Mouse (Mus musculus): Measurements from ENCODE around the gene Clec10a. TPM values are rescaled to one million over a fixed set of nuclear protein-coding genes. Genes with fewer than 3 reads are reported as not detected.
"Not testable (repeated sequence)": the region's sequence is repeated elsewhere in the genome, so short reads cannot be mapped to it uniquely, and the experiment has no call there.

Clec10a gene
- 0.37 and 0.39 TPM in 2 replicates for polyA plus RNA-seq (2016; fragmentation: Nextera tagmentation; extraction: Ambion mirVana)

GRCm38 (mm10) chr11:70155897-70156296, at the start of gene Clec10a:
TSS of gene Clec10a (plus strand) at chr11:70156197.
- not testable (repeated sequence) for ATAC-seq (ENCODE audit: low FRiP score, low read depth); H3K9ac ChIP-seq; H3K4me2 ChIP-seq (replicated peaks); H3K4me1 ChIP-seq; H3K27me3 ChIP-seq (replicated peaks); H3K27ac ChIP-seq; H3K4me3 ChIP-seq; H3K36me3 ChIP-seq; H3K9me3 ChIP-seq
- WGBS, result no CpG with 5 or more reads among the region's 5 CpGs

- no peaks in the 10 kb centered on the region for H3K36me3 ChIP-seq
- ATAC-seq (ENCODE audit: low FRiP score, low read depth), result no peak
- H3K4me2 ChIP-seq (replicated peaks), result no peak overlapping the region
- no peak overlapping the region for H3K4me3 ChIP-seq
- H3K9me3 ChIP-seq, result no peaks in the 10 kb centered on the region
- no peak overlapping the region for H3K9ac ChIP-seq
- no peak overlapping the region for H3K27ac ChIP-seq
- H3K4me1 ChIP-seq, result no peaks in the 10 kb centered on the region
- no peaks in the 10 kb centered on the region for H3K27me3 ChIP-seq (replicated peaks)
- WGBS, result 75% methylated on average over 8 of the region's 8 CpGs
Observed at GRCm38 (mm10) chr11:70107085-70107484, 48.9 kb upstream of the Clec10a start.

GRCm38 (mm10) chr11:70110146-70110545, 45.9 kb upstream of the Clec10a start:
- Histone ChIP-seq H3K36me3 (no peaks in the 10 kb centered on the region), H3K4me1 (no peaks in the 10 kb centered on the region), H3K9me3 (no peaks in the 10 kb centered on the region), H3K9ac (no peak overlapping the region), H3K4me3 (no peak overlapping the region), H3K27ac (no peak overlapping the region), H3K27me3 (replicated peaks) (no peaks in the 10 kb centered on the region), H3K4me2 (replicated peaks) (no peak overlapping the region)
- 75% methylated on average over 3 of the region's 3 CpGs for WGBS
- no peak for ATAC-seq (ENCODE audit: low FRiP score, low read depth)

GRCm38 (mm10) chr11:70114562-70114961, 41.4 kb upstream of the Clec10a start:
- Histone ChIP-seq H3K9me3 (peaks cover 3% of the 10 kb centered on the region; the same call in 1 of the 2 replicates), H3K9ac (no peak overlapping the region), H3K4me1 (no peaks in the 10 kb centered on the region), H3K27me3 (replicated peaks) (no peaks in the 10 kb centered on the region), H3K4me3 (no peak overlapping the region), H3K27ac (no peak overlapping the region), H3K36me3 (no peaks in the 10 kb centered on the region), H3K4me2 (replicated peaks) (no peak overlapping the region)
- no peak for ATAC-seq (ENCODE audit: low FRiP score, low read depth)
- 70% methylated on average over 4 of the region's 4 CpGs for WGBS

- Histone ChIP-seq H3K4me1 (no peaks in the 10 kb centered on the region), H3K4me3 (no peak overlapping the region), H3K9ac (no peak overlapping the region), H3K4me2 (replicated peaks) (no peak overlapping the region), H3K27me3 (replicated peaks) (no peaks in the 10 kb centered on the region), H3K9me3 (peaks cover 14% of the 10 kb centered on the region; the same call in 1 of the 2 replicates), H3K36me3 (no peaks in the 10 kb centered on the region), H3K27ac (no peak overlapping the region)
- no peak for ATAC-seq (ENCODE audit: low FRiP score, low read depth)
- 88% methylated on average over 3 of the region's 3 CpGs for WGBS
Observed at GRCm38 (mm10) chr11:70115901-70116300, 40.1 kb upstream of the Clec10a start.

- WGBS, result 90% methylated on average over 9 of the region's 9 CpGs
- no peak within 1 kb of the TSS for H3K9ac ChIP-seq
- no peaks in the 10 kb centered on the region for H3K9me3 ChIP-seq
- H3K27me3 ChIP-seq (replicated peaks), result no peaks in the 10 kb centered on the region
- no peak for ATAC-seq (ENCODE audit: low FRiP score, low read depth)
- H3K4me2 ChIP-seq (replicated peaks), result no peak within 1 kb of the TSS
- H3K27ac ChIP-seq, result no peak within 1 kb of the TSS
- no peak within 1 kb of the TSS for H3K4me3 ChIP-seq
- no peaks in the 10 kb centered on the region for H3K4me1 ChIP-seq
- H3K36me3 ChIP-seq, result no peaks in the 10 kb centered on the region
Observed at GRCm38 (mm10) chr11:70129926-70130379, 26.0 kb upstream of the Clec10a start, which contains the start of gene Mgl2. TSS of gene Mgl2 (plus strand) at chr11:70130329.

GRCm38 (mm10) chr11:70135001-70135400, 21.0 kb upstream of the Clec10a start:
- 74% methylated on average over 3 of the region's 3 CpGs for WGBS
- not testable (repeated sequence) for H3K9ac ChIP-seq; H3K27ac ChIP-seq; H3K27me3 ChIP-seq (replicated peaks); H3K9me3 ChIP-seq; H3K4me1 ChIP-seq; ATAC-seq (ENCODE audit: low FRiP score, low read depth); H3K4me3 ChIP-seq; H3K36me3 ChIP-seq; H3K4me2 ChIP-seq (replicated peaks)

- not testable (repeated sequence) for H3K4me1 ChIP-seq; H3K4me2 ChIP-seq (replicated peaks); H3K27me3 ChIP-seq (replicated peaks); H3K27ac ChIP-seq; H3K36me3 ChIP-seq; H3K9me3 ChIP-seq; ATAC-seq (ENCODE audit: low FRiP score, low read depth); H3K9ac ChIP-seq; H3K4me3 ChIP-seq
- WGBS, result 93% methylated on average over 8 of the region's 8 CpGs
Observed at GRCm38 (mm10) chr11:70135925-70136324, 20.1 kb upstream of the Clec10a start.

- H3K9ac ChIP-seq, result no peak overlapping the region
- H3K27ac ChIP-seq, result no peak overlapping the region
- ATAC-seq (ENCODE audit: low FRiP score, low read depth), result no peak
- H3K9me3 ChIP-seq, result no peaks in the 10 kb centered on the region
- H3K27me3 ChIP-seq (replicated peaks), result no peaks in the 10 kb centered on the region
- H3K4me1 ChIP-seq, result no peaks in the 10 kb centered on the region
- no peak overlapping the region for H3K4me3 ChIP-seq
- WGBS, result 90% methylated on average over 10 of the region's 10 CpGs
- H3K4me2 ChIP-seq (replicated peaks), result no peak overlapping the region
- no peaks in the 10 kb centered on the region for H3K36me3 ChIP-seq
Observed at GRCm38 (mm10) chr11:70139171-70139570, 16.8 kb upstream of the Clec10a start.

- 77% methylated on average over 3 of the region's 3 CpGs for WGBS
- no peak for ATAC-seq (ENCODE audit: low FRiP score, low read depth)
- no peak overlapping the region for H3K4me2 ChIP-seq (replicated peaks)
Observed at GRCm38 (mm10) chr11:70151072-70151471, 4.9 kb upstream of the Clec10a start.

GRCm38 (mm10) chr11:70162336-70162735, 6.3 kb downstream of the Clec10a start:
- no peak overlapping the region for H3K4me2 ChIP-seq (replicated peaks)
- no peaks in the 10 kb centered on the region for H3K27me3 ChIP-seq (replicated peaks)
- no peaks in the 10 kb centered on the region for H3K4me1 ChIP-seq
- H3K9ac ChIP-seq, result no peak overlapping the region
- no peak overlapping the region for H3K4me3 ChIP-seq
- H3K9me3 ChIP-seq, result no peaks in the 10 kb centered on the region
- H3K36me3 ChIP-seq, result no peaks in the 10 kb centered on the region
- no peak overlapping the region for H3K27ac ChIP-seq
- no peak for ATAC-seq (ENCODE audit: low FRiP score, low read depth)
- 75% methylated on average over 3 of the region's 3 CpGs for WGBS

More at GRCm38 (mm10) chr11:70151072-70151471, 4.9 kb upstream of the Clec10a start:
- H3K27ac ChIP-seq, result no peak overlapping the region
- no peaks in the 10 kb centered on the region for H3K27me3 ChIP-seq (replicated peaks)
- H3K4me3 ChIP-seq, result no peak overlapping the region
- H3K4me1 ChIP-seq, result no peaks in the 10 kb centered on the region
- H3K9ac ChIP-seq, result no peak overlapping the region
- H3K9me3 ChIP-seq, result no peaks in the 10 kb centered on the region
- H3K36me3 ChIP-seq, result no peaks in the 10 kb centered on the region

- Histone ChIP-seq H3K4me1 (no peaks in the 10 kb centered on the region), H3K27ac (no peak overlapping the region), H3K9me3 (no peaks in the 10 kb centered on the region), H3K4me2 (replicated peaks) (no peak overlapping the region), H3K9ac (no peak overlapping the region), H3K27me3 (replicated peaks) (no peaks in the 10 kb centered on the region), H3K4me3 (no peak overlapping the region), H3K36me3 (no peaks in the 10 kb centered on the region)
- ATAC-seq (ENCODE audit: low FRiP score, low read depth), result no peak
- 74% methylated on average over 16 of the region's 16 CpGs for WGBS
Observed at GRCm38 (mm10) chr11:70165972-70166921, 10.2 kb downstream of the Clec10a start.

Measured in neural tube, embryonic 12.5 days (tissue).